ENCODE assay signal across 8 mouse cellular contexts in the genomic region with DNA sequence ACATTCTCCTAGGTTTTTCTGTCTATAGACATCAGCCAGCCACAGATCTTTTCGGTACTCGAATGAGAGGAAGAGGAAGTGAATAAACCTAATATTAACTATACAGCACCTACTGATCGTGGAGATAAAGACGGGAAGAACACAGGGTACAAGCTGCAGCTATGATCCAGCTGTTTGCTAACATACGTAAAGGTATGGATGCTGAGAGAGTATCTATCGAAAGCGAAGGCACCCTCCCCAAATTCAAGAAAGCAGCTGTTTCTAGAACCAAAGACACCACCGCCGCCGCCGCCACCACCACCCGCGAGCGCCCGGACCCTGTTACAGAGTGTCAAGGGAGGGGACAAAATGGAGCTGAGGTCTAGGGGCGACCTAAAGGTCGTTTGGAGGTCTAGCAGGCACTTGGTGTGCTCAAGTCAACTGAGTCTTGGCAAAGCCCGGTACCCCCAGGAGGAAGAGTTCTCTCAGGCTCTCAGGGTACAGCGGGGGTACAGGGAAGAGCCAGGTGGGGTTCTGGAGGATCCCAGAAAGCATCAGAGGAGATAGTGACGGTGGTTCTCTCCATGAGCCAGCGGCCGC. TPM values are rescaled to one million over a fixed set of nuclear protein-coding genes. Genes with fewer than 3 reads are reported as not detected.
DNase-seq lines count a peak whose midpoint lies in the region; ATAC-seq and TF ChIP-seq lines count a peak whose summit lies in the region.

No protein-coding gene starts in this region.

- peak overlapping the region; percentile 73 for H3K9ac ChIP-seq in forebrain, embryonic 13.5 days
- peak overlapping the region; percentile 63 for H3K9ac ChIP-seq in intestine, embryonic 14.5 days (ENCODE audit: low read length)
- H3K9ac ChIP-seq in liver, embryonic 14.5 days (replicated peaks): peak overlapping the region; percentile 90
- H3K9ac ChIP-seq in neural tube, embryonic 12.5 days: peak overlapping the region; percentile 52

- no peak for TF ChIP-seq CTCF in bone marrow, adult 2 months (IDR thresholded peaks at IDR 0.05; ENCODE audit: control insufficient read depth, insufficient read depth, low read length)
- no peak for TF ChIP-seq CTCF in liver, embryonic 14.5 days (IDR thresholded peaks at IDR 0.05; ENCODE audit: low read depth)

- H3K9me3 ChIP-seq in forebrain, embryonic 13.5 days (replicated peaks): no peaks in the 10 kb centered on the region
- no peaks in the 10 kb centered on the region for H3K9me3 ChIP-seq in intestine, embryonic 14.5 days (ENCODE audit: control insufficient read depth, low read length)
- no peaks in the 10 kb centered on the region for H3K9me3 ChIP-seq in liver, embryonic 14.5 days (ENCODE audit: control insufficient read depth, low read length)
- H3K9me3 ChIP-seq in neural tube, embryonic 12.5 days: no peaks in the 10 kb centered on the region

- peak overlapping the region; percentile 57 for H3K4me2 ChIP-seq in forebrain, embryonic 13.5 days
- peak overlapping the region; percentile 54 for H3K4me2 ChIP-seq in intestine, embryonic 14.5 days (ENCODE audit: low read length)
- H3K4me2 ChIP-seq in liver, embryonic 14.5 days (ENCODE audit: low read depth): peak overlapping the region; percentile 71
- H3K4me2 ChIP-seq in neural tube, embryonic 12.5 days (replicated peaks): peak overlapping the region; percentile 55

- no peak for TF ChIP-seq EP300 in liver, embryonic 14.5 days (IDR thresholded peaks at IDR 0.05; ENCODE audit: low read depth)

- H3K4me1 ChIP-seq in bone marrow, adult 2 months (ENCODE audit: control insufficient read depth, insufficient read depth, low read length): no peaks in the 10 kb centered on the region; the same call in 1 of the 2 replicates
- peaks cover 7% of the 10 kb centered on the region for H3K4me1 ChIP-seq in forebrain, embryonic 13.5 days
- H3K4me1 ChIP-seq in intestine, embryonic 14.5 days (replicated peaks; ENCODE audit: control insufficient read depth, insufficient read depth, low read length): no peaks in the 10 kb centered on the region; the same call in 1 of the 2 replicates
- H3K4me1 ChIP-seq in liver, embryonic 14.5 days (replicated peaks; ENCODE audit: control insufficient read depth in 2 of 2, insufficient read depth in 2 of 2, low read length in 1 of 2): peaks cover 0 to 16% of the 10 kb centered on the region in 2 experiments; a peak in 2 of 4 replicates
- no peaks in the 10 kb centered on the region for H3K4me1 ChIP-seq in neural tube, embryonic 12.5 days

- no peaks in the 10 kb centered on the region for H3K27me3 ChIP-seq in forebrain, embryonic 13.5 days
- 0 out of 2 replicates have a peak, but pooled peaks cover 2% of the 10 kb centered on the region for H3K27me3 ChIP-seq in intestine, embryonic 14.5 days (replicated peaks; ENCODE audit: control insufficient read depth, insufficient read depth, low read length)
- no peaks in the 10 kb centered on the region for H3K27me3 ChIP-seq in liver, embryonic 14.5 days (ENCODE audit: control insufficient read depth, insufficient read depth, low read length)
- peaks cover 11% of the 10 kb centered on the region for H3K27me3 ChIP-seq in neural tube, embryonic 12.5 days (replicated peaks)

- ATAC-seq in forebrain, embryonic 13.5 days: no peak; the same call in none of the 2 replicates
- ATAC-seq in intestine, embryonic 14.5 days (replicated peaks; ENCODE audit: low FRiP score, low TSS enrichment, low read depth): peak; percentile 22; the same call in 1 of the 2 replicates
- ATAC-seq in liver, embryonic 14.5 days (ENCODE audit: insufficient read depth): peak; percentile 25
- peak; percentile 62 for ATAC-seq in neural tube, embryonic 12.5 days (ENCODE audit: low FRiP score, low read depth)

- H3K4me3 ChIP-seq in bone marrow, adult 2 months (replicated peaks; ENCODE audit: control insufficient read depth, low read depth, low read length): peak overlapping the region; percentile 95
- peak overlapping the region; percentile 58 for H3K4me3 ChIP-seq in forebrain, embryonic 13.5 days
- H3K4me3 ChIP-seq in intestine, embryonic 14.5 days (ENCODE audit: low read depth, low read length): peak overlapping the region; percentile 54
- peak overlapping the region; percentile 84 to 98 for H3K4me3 ChIP-seq in liver, embryonic 14.5 days (ENCODE audit: insufficient read depth in 1 of 2, low read depth in 2 of 2, low read length in 2 of 2)
- peak overlapping the region; percentile 54 for H3K4me3 ChIP-seq in neural tube, embryonic 12.5 days

- WGBS in bone marrow, adult 2 months: 15% methylated on average over 22 of the region's 22 CpGs
- 25% methylated on average over 22 of the region's 22 CpGs for WGBS in forebrain, embryonic 13.5 days
- WGBS in intestine, embryonic 14.5 days: 14% methylated on average over 22 of the region's 22 CpGs
- 8% methylated on average over 22 of the region's 22 CpGs for WGBS in liver, embryonic 14.5 days (ENCODE audit: insufficient replicate concordance)
- 25% methylated on average over 22 of the region's 22 CpGs for WGBS in neural tube, embryonic 12.5 days

- no peaks in the 10 kb centered on the region for H3K36me3 ChIP-seq in forebrain, embryonic 13.5 days (ENCODE audit: poor library complexity, severe bottlenecking)
- no peaks in the 10 kb centered on the region for H3K36me3 ChIP-seq in intestine, embryonic 14.5 days (ENCODE audit: control insufficient read depth, insufficient read depth, low read length)
- H3K36me3 ChIP-seq in liver, embryonic 14.5 days (replicated peaks; ENCODE audit: control insufficient read depth, insufficient read depth, low read depth): no peaks in the 10 kb centered on the region
- no peaks in the 10 kb centered on the region for H3K36me3 ChIP-seq in neural tube, embryonic 12.5 days

- DNase-seq in layer of hippocampus, adult 11-12 months (ENCODE audit: low spot score): peak; percentile 7
- DNase-seq in layer of hippocampus, adult 9-10 months (ENCODE audit: low spot score): no peak
- no peak for DNase-seq in intestine, embryonic 14.5 days (ENCODE audit: low spot score)
- no peak for DNase-seq in liver, embryonic 14.5 days (ENCODE audit: low read depth in 3 of 3, low spot score in 3 of 3)
- DNase-seq in thymus, postnatal 14 days: peak; percentile 50

- no peak for TF ChIP-seq POLR2A in bone marrow, adult 2 months (IDR thresholded peaks at IDR 0.05; ENCODE audit: borderline replicate concordance, control insufficient read depth, low read depth, low read length)

- H3K27ac ChIP-seq in bone marrow, adult 2 months (ENCODE audit: control insufficient read depth, insufficient read depth, low read depth, low read length, poor library complexity): peak overlapping the region; percentile 95
- H3K27ac ChIP-seq in forebrain, embryonic 13.5 days: peak overlapping the region; percentile 78
- H3K27ac ChIP-seq in intestine, embryonic 14.5 days (ENCODE audit: low read depth): peak overlapping the region; percentile 54; the same call in 1 of the 2 replicates
- H3K27ac ChIP-seq in liver, embryonic 14.5 days: peak overlapping the region; percentile 52
- 0 out of 2 replicates have a peak overlapping the region, but pooled peaks have one; percentile 6 for H3K27ac ChIP-seq in neural tube, embryonic 12.5 days

RNA-seq across cellular contexts. Expression of gene Acsl4, which starts 0.7 kb away (rescaled TPM):
- polyA plus RNA-seq in bone marrow, adult 2 months (2011; ENCODE audit: insufficient read depth, insufficient read length, low replicate concordance, missing spikeins): 7.6 and 12.0 TPM in 2 replicates
- polyA plus RNA-seq in forebrain, embryonic 13.5 days (2015; fragmentation: Nextera tagmentation; extraction: Ambion mirVana): 11.7 and 12.3 TPM in 2 replicates
- 14.7 and 15.0 TPM in 2 replicates for polyA plus RNA-seq in intestine, embryonic 14.5 days (2014; fragmentation: Nextera tagmentation; extraction: Ambion mirVana)
- polyA plus RNA-seq in liver, embryonic 14.5 days (2012; rRNA removed): 4.2 and 6.4 TPM in 2 replicates
- 15.7 and 16.1 TPM in 2 replicates for polyA plus RNA-seq in liver, embryonic 14.5 days (2014; fragmentation: Nextera tagmentation; extraction: Ambion mirVana)
- polyA plus RNA-seq in neural tube, embryonic 12.5 days (2016; fragmentation: Nextera tagmentation; extraction: Ambion mirVana): 22.3 and 23.9 TPM in 2 replicates

Comparison
In these comparisons a context has a peak if more than half of its experiments do, and no peak if none do; other contexts are left out.
1. DNase-seq: peak in layer of hippocampus, adult 11-12 months (single experiment) and thymus, postnatal 14 days (single experiment); none in layer of hippocampus, adult 9-10 months (single experiment), intestine, embryonic 14.5 days (single experiment) and liver, embryonic 14.5 days (0 of 3).
2. H3K27ac ChIP-seq: peak in every context shown above with its lines; median percentile 95 in bone marrow, adult 2 months; 78 in forebrain, embryonic 13.5 days; 54 in intestine, embryonic 14.5 days; 52 in liver, embryonic 14.5 days; 6 in neural tube, embryonic 12.5 days.
3. Peak in every context shown above with its lines, with median percentiles within 50 percentile points of each other: H3K4me3 ChIP-seq, H3K4me2 ChIP-seq and H3K9ac ChIP-seq.